Mouse (Mus musculus): ENCODE results near the gene Map2k3. TPM values are rescaled to one million over a fixed set of nuclear protein-coding genes. Genes with fewer than 3 reads are reported as not detected.
"Not testable (repeated sequence)": the region's sequence is repeated elsewhere in the genome, so short reads cannot be mapped to it uniquely, and the experiment has no call there.

The Map2k3 gene
- 66.4 and 78.5 TPM in 2 replicates for polyA plus RNA-seq (2014; fragmentation: Nextera tagmentation; extraction: Ambion mirVana)

- no peaks in the 10 kb centered on the region for H3K36me3 ChIP-seq (ENCODE audit: control insufficient read depth, insufficient read depth, low read length)
- under 1% methylated on average over 59 of the region's 59 CpGs for WGBS
- peak; percentile 92 for ATAC-seq (ENCODE audit: insufficient number of reproducible peaks, low FRiP score, low TSS enrichment, low read depth)
- H3K9me3 ChIP-seq (ENCODE audit: control insufficient read depth, low read length): no peaks in the 10 kb centered on the region
- H3K4me3 ChIP-seq (ENCODE audit: low read depth, low read length): peak within 1 kb of the TSS; percentile 67
- peak; percentile 94 for DNase-seq (ENCODE audit: low spot score)
- peaks cover 19% of the 10 kb centered on the region for H3K4me1 ChIP-seq (ENCODE audit: control insufficient read depth, insufficient read depth, low read length)
- no peaks in the 10 kb centered on the region for H3K27me3 ChIP-seq (ENCODE audit: control insufficient read depth, insufficient read depth, low read length)
- peak within 1 kb of the TSS; percentile 75 for H3K9ac ChIP-seq (ENCODE audit: low read length)
- peak within 1 kb of the TSS; percentile 76 for H3K4me2 ChIP-seq (ENCODE audit: low read depth, severe bottlenecking)
- H3K27ac ChIP-seq (replicated peaks; ENCODE audit: low read depth, low read length): no peak within 1 kb of the TSS
These were observed at the start of gene Map2k3 for GRCm38 (mm10) chr11:60931869-60932481. Gene Map2k3 (plus strand): TSS chr11:60932033.

GRCm38 (mm10) chr11:60882386-60882785, 49.4 kb upstream of the Map2k3 start:
- 82% methylated on average over 3 of the region's 3 CpGs for WGBS
- Histone ChIP-seq H3K4me2 (ENCODE audit: low read depth, severe bottlenecking) (no peak overlapping the region), H3K4me1 (ENCODE audit: control insufficient read depth, insufficient read depth, low read length) (peaks cover 3% of the 10 kb centered on the region), H3K9ac (ENCODE audit: low read length) (no peak overlapping the region), H3K4me3 (ENCODE audit: low read depth, low read length) (no peak overlapping the region), H3K27me3 (ENCODE audit: control insufficient read depth, insufficient read depth, low read length) (no peaks in the 10 kb centered on the region), H3K9me3 (ENCODE audit: control insufficient read depth, low read length) (no peaks in the 10 kb centered on the region), H3K36me3 (ENCODE audit: control insufficient read depth, insufficient read depth, low read length) (no peaks in the 10 kb centered on the region), H3K27ac (replicated peaks; ENCODE audit: low read depth, low read length) (no peak overlapping the region)
- no peak for DNase-seq (ENCODE audit: low spot score)
- no peak for ATAC-seq (ENCODE audit: insufficient number of reproducible peaks, low FRiP score, low TSS enrichment, low read depth)

GRCm38 (mm10) chr11:60886986-60887385, 44.8 kb upstream of the Map2k3 start:
- H3K4me1 ChIP-seq (ENCODE audit: control insufficient read depth, insufficient read depth, low read length); H3K27ac ChIP-seq (replicated peaks; ENCODE audit: low read depth, low read length); ATAC-seq (ENCODE audit: insufficient number of reproducible peaks, low FRiP score, low TSS enrichment, low read depth); H3K27me3 ChIP-seq (ENCODE audit: control insufficient read depth, insufficient read depth, low read length); H3K9me3 ChIP-seq (ENCODE audit: control insufficient read depth, low read length); DNase-seq (ENCODE audit: low spot score); H3K36me3 ChIP-seq (ENCODE audit: control insufficient read depth, insufficient read depth, low read length); H3K4me2 ChIP-seq (ENCODE audit: low read depth, severe bottlenecking); H3K9ac ChIP-seq (ENCODE audit: low read length); H3K4me3 ChIP-seq (ENCODE audit: low read depth, low read length): not testable (repeated sequence)
- 82% methylated on average over 2 of the region's 3 CpGs for WGBS

GRCm38 (mm10) chr11:60889861-60890260, 42.0 kb upstream of the Map2k3 start:
- H3K27ac ChIP-seq (replicated peaks; ENCODE audit: low read depth, low read length): no peak overlapping the region
- WGBS: 51% methylated on average over 2 of the region's 2 CpGs
- DNase-seq (ENCODE audit: low spot score): no peak
- no peaks in the 10 kb centered on the region for H3K27me3 ChIP-seq (ENCODE audit: control insufficient read depth, insufficient read depth, low read length)
- ATAC-seq (ENCODE audit: insufficient number of reproducible peaks, low FRiP score, low TSS enrichment, low read depth): no peak
- no peak overlapping the region for H3K9ac ChIP-seq (ENCODE audit: low read length)
- no peaks in the 10 kb centered on the region for H3K4me1 ChIP-seq (ENCODE audit: control insufficient read depth, insufficient read depth, low read length)
- no peaks in the 10 kb centered on the region for H3K9me3 ChIP-seq (ENCODE audit: control insufficient read depth, low read length)
- no peaks in the 10 kb centered on the region for H3K36me3 ChIP-seq (ENCODE audit: control insufficient read depth, insufficient read depth, low read length)
- no peak overlapping the region for H3K4me2 ChIP-seq (ENCODE audit: low read depth, severe bottlenecking)
- H3K4me3 ChIP-seq (ENCODE audit: low read depth, low read length): no peak overlapping the region

GRCm38 (mm10) chr11:60890286-60890685, 41.5 kb upstream of the Map2k3 start:
- DNase-seq (ENCODE audit: low spot score) (no peak), ATAC-seq (ENCODE audit: insufficient number of reproducible peaks, low FRiP score, low TSS enrichment, low read depth) (no peak)
- no peaks in the 10 kb centered on the region for H3K4me1 ChIP-seq (ENCODE audit: control insufficient read depth, insufficient read depth, low read length)
- H3K4me3 ChIP-seq (ENCODE audit: low read depth, low read length): no peak overlapping the region
- H3K9ac ChIP-seq (ENCODE audit: low read length): no peak overlapping the region
- 55% methylated on average over 6 of the region's 6 CpGs for whole genome bisulfite sequencing
- H3K27me3 ChIP-seq (ENCODE audit: control insufficient read depth, insufficient read depth, low read length): no peaks in the 10 kb centered on the region
- no peaks in the 10 kb centered on the region for H3K9me3 ChIP-seq (ENCODE audit: control insufficient read depth, low read length)
- H3K27ac ChIP-seq (replicated peaks; ENCODE audit: low read depth, low read length): no peak overlapping the region
- no peaks in the 10 kb centered on the region for H3K36me3 ChIP-seq (ENCODE audit: control insufficient read depth, insufficient read depth, low read length)
- H3K4me2 ChIP-seq (ENCODE audit: low read depth, severe bottlenecking): no peak overlapping the region

- WGBS: 56% methylated on average over 3 of the region's 3 CpGs
These were observed 41.1 kb upstream of the Map2k3 start for GRCm38 (mm10) chr11:60890744-60891143.

GRCm38 (mm10) chr11:60895915-60896314, 35.9 kb upstream of the Map2k3 start:
- H3K27ac ChIP-seq (replicated peaks; ENCODE audit: low read depth, low read length): no peak overlapping the region
- no peak overlapping the region for H3K9ac ChIP-seq (ENCODE audit: low read length)
- H3K27me3 ChIP-seq (ENCODE audit: control insufficient read depth, insufficient read depth, low read length): no peaks in the 10 kb centered on the region
- 4% methylated on average over 4 of the region's 4 CpGs for WGBS
- peaks cover 9% of the 10 kb centered on the region for H3K4me1 ChIP-seq (ENCODE audit: control insufficient read depth, insufficient read depth, low read length)
- no peak overlapping the region for H3K4me3 ChIP-seq (ENCODE audit: low read depth, low read length)
- H3K4me2 ChIP-seq (ENCODE audit: low read depth, severe bottlenecking): no peak overlapping the region
- no peaks in the 10 kb centered on the region for H3K36me3 ChIP-seq (ENCODE audit: control insufficient read depth, insufficient read depth, low read length)
- DNase-seq (ENCODE audit: low spot score) (peak; percentile 71), ATAC-seq (ENCODE audit: insufficient number of reproducible peaks, low FRiP score, low TSS enrichment, low read depth) (peak; percentile 81)
- H3K9me3 ChIP-seq (ENCODE audit: control insufficient read depth, low read length): no peaks in the 10 kb centered on the region

More at GRCm38 (mm10) chr11:60890744-60891143, 41.1 kb upstream of the Map2k3 start:
- H3K27me3 ChIP-seq (ENCODE audit: control insufficient read depth, insufficient read depth, low read length): no peaks in the 10 kb centered on the region
- no peak overlapping the region for H3K27ac ChIP-seq (replicated peaks; ENCODE audit: low read depth, low read length)
- DNase-seq (ENCODE audit: low spot score) (no peak), ATAC-seq (ENCODE audit: insufficient number of reproducible peaks, low FRiP score, low TSS enrichment, low read depth) (no peak)
- no peaks in the 10 kb centered on the region for H3K36me3 ChIP-seq (ENCODE audit: control insufficient read depth, insufficient read depth, low read length)
- no peaks in the 10 kb centered on the region; the same call in 1 of the 2 replicates for H3K4me1 ChIP-seq (ENCODE audit: control insufficient read depth, insufficient read depth, low read length)
- no peak overlapping the region for H3K4me3 ChIP-seq (ENCODE audit: low read depth, low read length)
- no peak overlapping the region for H3K9ac ChIP-seq (ENCODE audit: low read length)
- no peak overlapping the region for H3K4me2 ChIP-seq (ENCODE audit: low read depth, severe bottlenecking)
- H3K9me3 ChIP-seq (ENCODE audit: control insufficient read depth, low read length): no peaks in the 10 kb centered on the region

- no peak for DNase-seq (ENCODE audit: low spot score)
- Histone ChIP-seq H3K4me1 (ENCODE audit: control insufficient read depth, insufficient read depth, low read length) (peaks cover 8% of the 10 kb centered on the region; the same call in 1 of the 2 replicates), H3K4me2 (ENCODE audit: low read depth, severe bottlenecking) (no peak overlapping the region), H3K4me3 (ENCODE audit: low read depth, low read length) (no peak overlapping the region), H3K9ac (ENCODE audit: low read length) (no peak overlapping the region), H3K27me3 (ENCODE audit: control insufficient read depth, insufficient read depth, low read length) (no peaks in the 10 kb centered on the region), H3K9me3 (ENCODE audit: control insufficient read depth, low read length) (no peaks in the 10 kb centered on the region), H3K36me3 (ENCODE audit: control insufficient read depth, insufficient read depth, low read length) (no peaks in the 10 kb centered on the region; the same call in 1 of the 2 replicates), H3K27ac (replicated peaks; ENCODE audit: low read depth, low read length) (no peak overlapping the region)
- WGBS: 75% methylated on average over 7 of the region's 7 CpGs
- no peak for ATAC-seq (ENCODE audit: insufficient number of reproducible peaks, low FRiP score, low TSS enrichment, low read depth)
These were observed 29.8 kb upstream of the Map2k3 start for GRCm38 (mm10) chr11:60902001-60902400.

- WGBS: 41% methylated on average over 4 of the region's 4 CpGs
- Histone ChIP-seq H3K27ac (replicated peaks; ENCODE audit: low read depth, low read length) (no peak overlapping the region), H3K4me3 (ENCODE audit: low read depth, low read length) (no peak overlapping the region), H3K4me2 (ENCODE audit: low read depth, severe bottlenecking) (no peak overlapping the region), H3K9ac (ENCODE audit: low read length) (no peak overlapping the region), H3K4me1 (ENCODE audit: control insufficient read depth, insufficient read depth, low read length) (peaks cover 4% of the 10 kb centered on the region; the same call in 1 of the 2 replicates), H3K9me3 (ENCODE audit: control insufficient read depth, low read length) (no peaks in the 10 kb centered on the region), H3K27me3 (ENCODE audit: control insufficient read depth, insufficient read depth, low read length) (no peaks in the 10 kb centered on the region), H3K36me3 (ENCODE audit: control insufficient read depth, insufficient read depth, low read length) (no peaks in the 10 kb centered on the region; the same call in 1 of the 2 replicates)
- ATAC-seq (ENCODE audit: insufficient number of reproducible peaks, low FRiP score, low TSS enrichment, low read depth) (no peak), DNase-seq (ENCODE audit: low spot score) (no peak)
These were observed 29.3 kb upstream of the Map2k3 start for GRCm38 (mm10) chr11:60902486-60902885.
